Comparison of ENCODE assay signal across 29 mouse cellular contexts in the genomic region with DNA sequence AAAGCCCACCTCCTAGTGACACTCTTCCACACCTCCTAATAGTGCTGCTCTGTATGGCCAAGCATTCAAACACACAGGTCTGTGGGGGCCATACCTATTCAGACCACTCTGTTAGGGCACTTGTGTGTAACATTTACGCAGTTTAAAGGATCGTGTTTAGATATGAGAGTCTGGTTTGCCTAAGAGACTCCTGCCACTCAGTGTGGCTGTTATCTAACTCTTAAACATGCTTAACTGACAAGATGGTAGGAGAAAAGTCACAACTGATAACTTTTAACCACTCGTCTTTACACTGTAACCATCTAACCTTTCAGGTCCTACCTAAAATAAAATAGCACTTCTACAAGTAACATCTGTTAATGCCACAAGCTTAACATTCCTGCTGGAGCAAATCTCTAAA.
DNase-seq lines count a peak whose midpoint lies in the region; ATAC-seq and TF ChIP-seq lines count a peak whose summit lies in the region.
"Had no signal": no experiment of that assay in that cellular context is flagged by ENCODE, and none has a peak within 500 bp of the region (broad histone marks: within the 10 kb centered on the region; RNA-seq: fewer than 3 reads in every experiment).

No protein-coding gene starts in this region.

- H3K9me3 ChIP-seq in heart, embryonic 11.5 days (replicated peaks; ENCODE audit: control insufficient read depth, low read length), result no peaks in the 10 kb centered on the region
- H3K9me3 ChIP-seq in stomach, embryonic 16.5 days (replicated peaks; ENCODE audit: control insufficient read depth, low read length), result no peaks in the 10 kb centered on the region
- no peaks in the 10 kb centered on the region for H3K9me3 ChIP-seq in stomach, postnatal 0 days (ENCODE audit: control insufficient read depth, low read length)
- H3K9me3 ChIP-seq in liver, embryonic 14.5 days (ENCODE audit: control insufficient read depth, low read length), result no peaks in the 10 kb centered on the region
- H3K9me3 ChIP-seq: hindbrain, embryonic 12.5 days; midbrain, embryonic 12.5 days; neural tube, embryonic 12.5 days had no signal

- peaks cover 42% of the 10 kb centered on the region for H3K4me1 ChIP-seq in heart, embryonic 11.5 days (ENCODE audit: control insufficient read depth, insufficient read depth, low read length)
- H3K4me1 ChIP-seq in stomach, embryonic 16.5 days (ENCODE audit: control insufficient read depth, insufficient read depth, low read length), result peaks cover 12% of the 10 kb centered on the region
- no peaks in the 10 kb centered on the region for H3K4me1 ChIP-seq in stomach, postnatal 0 days (replicated peaks; ENCODE audit: control insufficient read depth, insufficient read depth)
- H3K4me1 ChIP-seq in liver, embryonic 14.5 days (replicated peaks; ENCODE audit: control insufficient read depth in 2 of 2, insufficient read depth in 2 of 2, low read length in 1 of 2), result peaks cover 20 to 22% of the 10 kb centered on the region in 2 experiments
- H3K4me1 ChIP-seq: midbrain, embryonic 12.5 days; neural tube, embryonic 12.5 days had no signal

- 44% methylated on average over 3 of the region's 3 CpGs for WGBS in heart, embryonic 11.5 days (ENCODE audit: insufficient replicate concordance)
- 68% methylated on average over 3 of the region's 3 CpGs for WGBS in stomach, embryonic 16.5 days
- 77% methylated on average over 3 of the region's 3 CpGs for WGBS in stomach, postnatal 0 days
- 17% methylated on average over 3 of the region's 3 CpGs for WGBS in liver, embryonic 14.5 days (ENCODE audit: insufficient replicate concordance)

- no peak overlapping the region for H3K9ac ChIP-seq in heart, embryonic 11.5 days (ENCODE audit: low read depth, low read length)
- no peak overlapping the region for H3K9ac ChIP-seq in stomach, embryonic 16.5 days (ENCODE audit: low read length)
- no peak overlapping the region for H3K9ac ChIP-seq in stomach, postnatal 0 days (ENCODE audit: low read length)
- H3K9ac ChIP-seq in liver, embryonic 14.5 days (replicated peaks), result no peak overlapping the region
- H3K9ac ChIP-seq: hindbrain, embryonic 12.5 days; lung, embryonic 14.5 days; midbrain, embryonic 12.5 days; neural tube, embryonic 12.5 days had no signal

- TF ChIP-seq CTCF in stomach, postnatal 0 days (IDR thresholded peaks at IDR 0.05; ENCODE audit: low read depth), result no peak
- no peak for TF ChIP-seq CTCF in liver, embryonic 14.5 days (IDR thresholded peaks at IDR 0.05; ENCODE audit: low read depth)

- no peaks in the 10 kb centered on the region for H3K27me3 ChIP-seq in heart, embryonic 11.5 days (ENCODE audit: control insufficient read depth, insufficient read depth, low read length)
- no peaks in the 10 kb centered on the region for H3K27me3 ChIP-seq in stomach, embryonic 16.5 days (ENCODE audit: control insufficient read depth, insufficient read depth, low read length)
- no peaks in the 10 kb centered on the region for H3K27me3 ChIP-seq in stomach, postnatal 0 days (ENCODE audit: control insufficient read depth, insufficient read depth, low read length)
- H3K27me3 ChIP-seq in liver, embryonic 14.5 days (ENCODE audit: control insufficient read depth, insufficient read depth, low read length), result no peaks in the 10 kb centered on the region
- H3K27me3 ChIP-seq: hindbrain, embryonic 12.5 days; midbrain, embryonic 12.5 days; neural tube, embryonic 12.5 days had no signal

- TF ChIP-seq EP300 in stomach, postnatal 0 days (optimal IDR thresholded peaks at IDR 0.05), result no peak
- peak; percentile 59 for TF ChIP-seq EP300 in liver, embryonic 14.5 days (IDR thresholded peaks at IDR 0.05; ENCODE audit: low read depth)

- no peak for DNase-seq in heart, adult 9 months (ENCODE audit: low spot score in 2 of 2)
- DNase-seq in stomach, postnatal 0 days (ENCODE audit: low spot score), result no peak
- peak in 2 of 3 experiments; percentile 10 to 24 for DNase-seq in liver, embryonic 14.5 days (ENCODE audit: low read depth in 3 of 3, low spot score in 3 of 3)
- DNase-seq in layer of hippocampus, postnatal 14 days (ENCODE audit: low spot score in 2 of 2), result no peak
- DNase-seq in layer of hippocampus, postnatal 36 days, result no peak
- DNase-seq: adrenal gland, postnatal 14 days; cerebellum, adult 18-20 months; cerebellum, postnatal 10 days; gastrocnemius, postnatal 25 days; heart, adult 2 months; heart, postnatal 10 days; kidney, adult 9 months; kidney, postnatal 10 days; left cerebral cortex, postnatal 4 days; lung, embryonic 14.5 days; lung, postnatal 14 days; right cerebral cortex, adult 18-20 months; spleen, adult 18-20 months; thymus, adult 2 months; thymus, postnatal 36 days had no signal

- H3K36me3 ChIP-seq in heart, embryonic 11.5 days (ENCODE audit: control insufficient read depth, insufficient read depth, low read length), result no peaks in the 10 kb centered on the region
- H3K36me3 ChIP-seq in stomach, embryonic 16.5 days (ENCODE audit: control insufficient read depth, insufficient read depth, low read length), result no peaks in the 10 kb centered on the region
- no peaks in the 10 kb centered on the region for H3K36me3 ChIP-seq in stomach, postnatal 0 days (ENCODE audit: control insufficient read depth, insufficient read depth, low read length)
- H3K36me3 ChIP-seq in liver, embryonic 14.5 days (replicated peaks; ENCODE audit: control insufficient read depth, insufficient read depth, low read depth), result no peaks in the 10 kb centered on the region
- H3K36me3 ChIP-seq: midbrain, embryonic 12.5 days; neural tube, embryonic 12.5 days had no signal

- H3K4me3 ChIP-seq in heart, embryonic 11.5 days (ENCODE audit: low read depth, low read length), result no peak overlapping the region
- H3K4me3 ChIP-seq in stomach, embryonic 16.5 days (replicated peaks; ENCODE audit: low read length), result no peak overlapping the region
- H3K4me3 ChIP-seq in stomach, postnatal 0 days (ENCODE audit: low read depth, low read length), result no peak overlapping the region
- H3K4me3 ChIP-seq in liver, embryonic 14.5 days (ENCODE audit: insufficient read depth in 1 of 2, low read depth in 2 of 2, low read length in 2 of 2), result no peak overlapping the region
- H3K4me3 ChIP-seq: heart, adult 2 months; hindbrain, embryonic 12.5 days; midbrain, embryonic 12.5 days; myocyte; neural tube, embryonic 12.5 days had no signal

- no peak overlapping the region for H3K4me2 ChIP-seq in heart, embryonic 11.5 days
- no peak overlapping the region for H3K4me2 ChIP-seq in stomach, embryonic 16.5 days (ENCODE audit: low read depth, low read length)
- H3K4me2 ChIP-seq in stomach, postnatal 0 days (replicated peaks; ENCODE audit: low read depth), result no peak overlapping the region
- H3K4me2 ChIP-seq in liver, embryonic 14.5 days (ENCODE audit: low read depth), result no peak overlapping the region
- H3K4me2 ChIP-seq: hindbrain, embryonic 12.5 days; lung, embryonic 14.5 days; midbrain, embryonic 12.5 days; neural tube, embryonic 12.5 days had no signal

- no peak for ATAC-seq in heart, embryonic 11.5 days (replicated peaks; ENCODE audit: insufficient number of reproducible peaks, low FRiP score, low TSS enrichment)
- ATAC-seq in stomach, embryonic 16.5 days (ENCODE audit: insufficient read depth, low FRiP score), result no peak
- ATAC-seq in stomach, postnatal 0 days (ENCODE audit: low FRiP score, low TSS enrichment), result no peak
- ATAC-seq in liver, embryonic 14.5 days (ENCODE audit: insufficient read depth), result peak; percentile 73
- ATAC-seq in megakaryocyte-erythroid progenitor cell, adult 5-6 weeks (replicated peaks; ENCODE audit: low FRiP score, low TSS enrichment, poor library complexity, severe bottlenecking), result peak; percentile 62
- ATAC-seq: forebrain, embryonic 14.5 days; intestine, embryonic 16.5 days had no signal

- 0 out of 2 replicates have a peak overlapping the region, but pooled peaks have one; percentile 29 for H3K27ac ChIP-seq in heart, embryonic 11.5 days (ENCODE audit: low read depth, low read length)
- peak overlapping the region; percentile 8; the same call in 1 of the 2 replicates for H3K27ac ChIP-seq in stomach, embryonic 16.5 days (ENCODE audit: low read length)
- no peak overlapping the region for H3K27ac ChIP-seq in stomach, postnatal 0 days (replicated peaks)
- H3K27ac ChIP-seq in liver, embryonic 14.5 days, result no peak overlapping the region
- H3K27ac ChIP-seq: heart, adult 2 months; hindbrain, embryonic 12.5 days; midbrain, embryonic 12.5 days; neural tube, embryonic 12.5 days had no signal

Comparison
In these comparisons a context has a peak if more than half of its experiments do, and no peak if none do; other contexts are left out.
1. H3K27ac ChIP-seq: peak in heart, embryonic 11.5 days (single experiment) and stomach, embryonic 16.5 days (single experiment); none in stomach, postnatal 0 days (single experiment) and liver, embryonic 14.5 days (single experiment).
2. ATAC-seq: peak in liver, embryonic 14.5 days (single experiment) and megakaryocyte-erythroid progenitor cell, adult 5-6 weeks (single experiment); none in heart, embryonic 11.5 days (single experiment), stomach, embryonic 16.5 days (single experiment) and stomach, postnatal 0 days (single experiment).
3. DNase-seq: peak in liver, embryonic 14.5 days (2 of 3); none in heart, adult 9 months (0 of 2), stomach, postnatal 0 days (single experiment), layer of hippocampus, postnatal 14 days (0 of 2) and layer of hippocampus, postnatal 36 days (0 of 2).